Mouse (Mus musculus) heart, adult 2 months (tissue): ENCODE measurements around the gene Sash1.

Experiments used
- CTCF ChIP-seq: fragments of 200-600 bp; IDR thresholded peaks from 2 replicates; pipeline ENCODE4 v1.8.1; 2022; ENCODE audit warnings: antibody characterized with exemption, mild to moderate bottlenecking, moderate library complexity
- EP300 ChIP-seq: fragments of 200-500 bp; IDR thresholded peaks from 2 replicates; pipeline ENCODE4 v1.6.1; 2011; ENCODE audit warnings: low read depth, low read length, control low read depth; ENCODE audit not compliant: insufficient read depth
- POLR2A ChIP-seq: fragments of 200-500 bp; IDR thresholded peaks from 2 replicates; pipeline ENCODE4 v1.6.1; 2011; ENCODE audit warnings: mild to moderate bottlenecking, low read depth, low read length, control low read depth; ENCODE audit not compliant: insufficient read depth

GRCm38 (mm10) chr10:8740797-8741196, 145.1 kb downstream of the Sash1 start:
- TF ChIP-seq CTCF (no peak), POLR2A (no peak), EP300 (no peak)
